Mouse (Mus musculus): Measurements from ENCODE around the gene Csrnp3. TPM values are rescaled to one million over a fixed set of nuclear protein-coding genes. Genes with fewer than 3 reads are reported as not detected.

The Csrnp3 gene
- polyA plus RNA-seq, 1 experiment from 2014 or later, result 3.1 TPM

DNA sequence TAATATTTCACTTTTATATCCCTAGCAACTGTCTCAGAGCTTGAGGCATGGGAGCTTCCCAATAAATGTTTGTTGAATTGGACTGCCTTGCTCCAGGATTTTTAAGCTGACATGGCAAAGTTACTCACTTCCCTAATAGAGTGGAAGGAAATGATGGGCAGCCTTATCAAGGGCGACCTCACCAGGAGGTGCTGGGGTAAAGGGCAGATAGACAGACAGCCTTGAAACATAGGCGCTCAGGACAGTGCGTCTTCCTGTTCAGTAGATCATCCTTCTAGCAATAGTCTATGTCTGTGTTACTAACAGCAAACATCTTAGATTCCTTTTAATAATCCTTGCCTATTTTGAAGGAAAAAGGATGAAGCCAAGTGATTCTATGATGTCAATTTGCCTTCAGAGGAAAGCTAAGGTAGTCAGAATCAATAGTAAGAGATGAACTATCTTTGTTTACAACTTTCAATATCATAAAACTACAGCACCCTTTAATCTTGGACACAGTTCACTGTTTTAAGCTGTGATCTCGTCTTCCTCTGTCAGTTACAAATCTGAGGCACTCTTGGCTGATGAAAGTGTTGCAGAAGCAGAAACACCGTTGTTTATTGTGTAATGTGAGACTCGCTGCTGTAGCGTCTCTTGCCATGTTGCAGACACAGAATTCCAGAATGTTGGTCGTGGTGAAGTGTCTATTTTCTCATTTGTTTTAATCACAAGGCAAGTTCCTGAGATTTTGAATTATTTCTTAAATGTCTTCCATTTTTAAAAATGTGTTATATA is 81.6 kb downstream of the Csrnp3 start:
- no peak for ATAC-seq (ENCODE audit: low read depth)
- Histone ChIP-seq H3K4me1 (ENCODE audit: control insufficient read depth, insufficient read depth, low read length) (no peaks in the 10 kb centered on the region), H3K4me2 (ENCODE audit: low read depth, low read length) (no peak overlapping the region), H3K27me3 (replicated peaks; ENCODE audit: control insufficient read depth, insufficient read depth, low read length) (no peaks in the 10 kb centered on the region), H3K9ac (ENCODE audit: low read depth, low read length) (no peak overlapping the region), H3K4me3 (ENCODE audit: low read depth, low read length) (no peak overlapping the region), H3K27ac (replicated peaks; ENCODE audit: low read depth, low read length) (no peak overlapping the region), H3K36me3 (ENCODE audit: control insufficient read depth, insufficient read depth, low read length) (no peaks in the 10 kb centered on the region), H3K9me3 (ENCODE audit: control insufficient read depth, low read length) (no peaks in the 10 kb centered on the region)
- no peak for DNase-seq (ENCODE audit: low spot score)
- 58% methylated on average over 8 of the region's 8 CpGs for WGBS

DNA sequence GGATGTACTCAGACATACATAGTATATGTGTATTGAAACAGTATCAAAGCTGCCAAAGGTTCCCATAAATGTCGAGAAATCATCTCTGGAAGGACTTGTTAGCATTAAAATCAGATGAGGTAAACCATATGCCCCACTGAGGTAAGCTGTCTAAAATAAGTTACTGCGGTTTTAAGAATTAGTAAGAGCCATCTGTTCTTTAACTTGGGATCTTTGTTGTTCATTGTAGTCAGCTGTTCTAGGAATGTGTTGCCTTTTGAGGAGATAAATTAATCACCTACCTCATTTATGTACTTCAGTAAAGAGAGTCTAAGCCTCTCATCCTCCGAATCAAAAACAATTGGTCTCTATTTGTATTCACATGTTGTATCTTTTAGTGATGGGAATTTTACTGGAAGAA is 83.7 kb downstream of the Csrnp3 start:
- H3K9ac ChIP-seq (ENCODE audit: low read depth, low read length), result no peak overlapping the region
- no peaks in the 10 kb centered on the region for H3K36me3 ChIP-seq (ENCODE audit: control insufficient read depth, insufficient read depth, low read length)
- H3K9me3 ChIP-seq (ENCODE audit: control insufficient read depth, low read length), result no peaks in the 10 kb centered on the region
- WGBS, result 48% methylated on average over 3 of the region's 3 CpGs
- DNase-seq (ENCODE audit: low spot score), result no peak
- H3K27me3 ChIP-seq (replicated peaks; ENCODE audit: control insufficient read depth, insufficient read depth, low read length), result no peaks in the 10 kb centered on the region
- H3K4me3 ChIP-seq (ENCODE audit: low read depth, low read length), result no peak overlapping the region
- H3K27ac ChIP-seq (replicated peaks; ENCODE audit: low read depth, low read length), result no peak overlapping the region
- ATAC-seq (ENCODE audit: low read depth), result no peak
- H3K4me1 ChIP-seq (ENCODE audit: control insufficient read depth, insufficient read depth, low read length), result no peaks in the 10 kb centered on the region
- no peak overlapping the region for H3K4me2 ChIP-seq (ENCODE audit: low read depth, low read length)

DNA sequence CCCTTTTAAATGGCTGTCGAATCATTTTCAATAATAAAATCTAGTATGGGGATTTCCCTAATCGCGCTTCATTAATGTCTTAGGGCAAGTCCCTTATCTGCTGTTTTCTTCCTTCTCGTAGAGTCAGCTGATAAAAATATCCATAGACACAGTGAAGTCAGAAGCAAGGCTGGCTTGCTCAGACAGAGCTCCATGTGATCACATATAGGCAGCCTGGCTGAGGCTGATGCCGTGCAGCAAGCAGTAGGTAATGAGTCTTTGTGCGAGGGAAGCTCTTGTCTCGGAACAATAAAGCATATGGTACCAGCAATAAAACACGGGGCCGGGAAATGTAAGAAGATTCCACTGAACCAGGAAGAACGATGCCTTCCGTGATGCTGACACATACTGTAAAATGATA is 84.4 kb downstream of the Csrnp3 start:
- Histone ChIP-seq H3K9ac (ENCODE audit: low read depth, low read length) (no peak overlapping the region), H3K4me3 (ENCODE audit: low read depth, low read length) (no peak overlapping the region), H3K27me3 (replicated peaks; ENCODE audit: control insufficient read depth, insufficient read depth, low read length) (no peaks in the 10 kb centered on the region), H3K27ac (replicated peaks; ENCODE audit: low read depth, low read length) (no peak overlapping the region), H3K4me2 (ENCODE audit: low read depth, low read length) (no peak overlapping the region), H3K9me3 (ENCODE audit: control insufficient read depth, low read length) (no peaks in the 10 kb centered on the region), H3K36me3 (ENCODE audit: control insufficient read depth, insufficient read depth, low read length) (no peaks in the 10 kb centered on the region), H3K4me1 (ENCODE audit: control insufficient read depth, insufficient read depth, low read length) (no peaks in the 10 kb centered on the region)
- ATAC-seq (ENCODE audit: low read depth), result peak; percentile 83; the same call in 1 of the 2 replicates
- peak; percentile 30 for DNase-seq (ENCODE audit: low spot score)
- WGBS, result 60% methylated on average over 11 of the region's 11 CpGs

DNA sequence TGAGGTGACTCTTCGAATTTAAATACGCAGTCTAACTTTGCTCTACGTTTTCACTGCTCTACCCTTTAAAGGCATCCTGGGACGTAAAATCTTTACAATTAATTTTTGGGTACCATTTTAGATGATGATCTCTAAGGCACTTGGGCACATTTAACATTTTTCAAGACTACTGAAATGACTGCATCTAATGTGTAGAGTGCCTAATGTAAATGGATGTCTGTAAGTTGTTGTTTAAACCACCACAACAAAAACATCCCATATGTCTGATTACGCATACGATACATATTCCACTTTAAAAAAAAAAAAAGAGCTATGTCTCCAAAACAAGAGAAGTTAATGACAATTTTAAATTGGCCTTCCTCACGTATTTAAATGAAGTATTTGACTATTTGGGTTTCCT is 85.7 kb downstream of the Csrnp3 start:
- Histone ChIP-seq H3K27me3 (replicated peaks; ENCODE audit: control insufficient read depth, insufficient read depth, low read length) (no peaks in the 10 kb centered on the region), H3K9me3 (ENCODE audit: control insufficient read depth, low read length) (no peaks in the 10 kb centered on the region), H3K4me2 (ENCODE audit: low read depth, low read length) (peak overlapping the region; percentile 67), H3K27ac (replicated peaks; ENCODE audit: low read depth, low read length) (no peak overlapping the region), H3K4me3 (ENCODE audit: low read depth, low read length) (peak overlapping the region; percentile 46), H3K9ac (ENCODE audit: low read depth, low read length) (peak overlapping the region; percentile 58), H3K4me1 (ENCODE audit: control insufficient read depth, insufficient read depth, low read length) (no peaks in the 10 kb centered on the region), H3K36me3 (ENCODE audit: control insufficient read depth, insufficient read depth, low read length) (no peaks in the 10 kb centered on the region)
- 61% methylated on average over 7 of the region's 7 CpGs for WGBS
- no peak for DNase-seq (ENCODE audit: low spot score)
- no peak for ATAC-seq (ENCODE audit: low read depth)

DNA sequence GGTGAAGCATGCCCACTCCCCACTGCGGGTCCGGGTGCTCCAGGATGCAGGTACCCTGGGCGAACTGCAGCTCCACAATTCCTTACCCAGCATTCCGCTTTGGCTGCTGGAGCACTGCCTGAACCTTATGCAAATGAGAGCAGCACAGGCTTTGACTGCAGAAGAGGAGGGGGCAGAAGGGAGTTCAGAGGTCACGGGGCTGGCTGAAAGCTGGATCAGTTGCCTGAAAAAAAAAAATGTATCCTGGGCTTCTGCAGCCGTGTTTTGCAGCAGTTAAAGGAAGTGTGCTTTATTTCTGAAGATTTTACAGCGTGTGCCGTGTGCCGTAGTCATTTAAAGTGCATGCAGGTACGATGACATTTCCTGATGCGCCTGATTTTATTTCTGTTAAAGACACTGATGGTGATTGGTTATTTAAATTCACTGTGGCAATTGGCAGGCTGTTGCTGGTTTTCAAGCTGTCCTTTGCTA is 86.3 kb downstream of the Csrnp3 start:
- DNase-seq (ENCODE audit: low spot score) (peak; percentile 84), ATAC-seq (ENCODE audit: low read depth) (peak; percentile 88)
- H3K27ac ChIP-seq (replicated peaks; ENCODE audit: low read depth, low read length), result no peak overlapping the region
- under 1% methylated on average over 11 of the region's 11 CpGs for WGBS
- no peaks in the 10 kb centered on the region for H3K9me3 ChIP-seq (ENCODE audit: control insufficient read depth, low read length)
- no peaks in the 10 kb centered on the region for H3K4me1 ChIP-seq (ENCODE audit: control insufficient read depth, insufficient read depth, low read length)
- H3K4me3 ChIP-seq (ENCODE audit: low read depth, low read length), result peak overlapping the region; percentile 46
- H3K4me2 ChIP-seq (ENCODE audit: low read depth, low read length), result peak overlapping the region; percentile 67
- peak overlapping the region; percentile 58 for H3K9ac ChIP-seq (ENCODE audit: low read depth, low read length)
- H3K27me3 ChIP-seq (replicated peaks; ENCODE audit: control insufficient read depth, insufficient read depth, low read length), result no peaks in the 10 kb centered on the region
- H3K36me3 ChIP-seq (ENCODE audit: control insufficient read depth, insufficient read depth, low read length), result no peaks in the 10 kb centered on the region

DNA sequence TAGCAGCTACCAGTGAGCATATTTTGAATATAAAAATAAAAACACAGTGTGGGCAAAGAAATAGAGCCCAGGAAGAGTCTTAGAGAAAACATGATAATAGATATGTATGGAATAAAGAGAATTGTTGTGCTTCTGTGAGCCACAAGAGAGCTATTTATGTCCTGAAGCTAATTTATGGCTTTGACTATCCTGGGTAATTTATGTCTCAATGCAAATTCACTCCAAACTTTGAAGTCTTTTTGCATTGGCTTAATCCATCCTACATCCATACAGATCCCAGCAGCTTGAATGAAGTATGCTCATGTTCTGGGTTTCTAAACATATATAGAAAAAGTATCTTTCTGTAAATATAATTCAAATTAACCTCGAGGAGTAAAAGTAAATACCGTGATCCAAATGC is 88.5 kb downstream of the Csrnp3 start:
- Histone ChIP-seq H3K27ac (replicated peaks; ENCODE audit: low read depth, low read length) (no peak overlapping the region), H3K4me3 (ENCODE audit: low read depth, low read length) (no peak overlapping the region), H3K4me2 (ENCODE audit: low read depth, low read length) (no peak overlapping the region), H3K36me3 (ENCODE audit: control insufficient read depth, insufficient read depth, low read length) (no peaks in the 10 kb centered on the region), H3K4me1 (ENCODE audit: control insufficient read depth, insufficient read depth, low read length) (no peaks in the 10 kb centered on the region), H3K9me3 (ENCODE audit: control insufficient read depth, low read length) (no peaks in the 10 kb centered on the region), H3K27me3 (replicated peaks; ENCODE audit: control insufficient read depth, insufficient read depth, low read length) (no peaks in the 10 kb centered on the region), H3K9ac (ENCODE audit: low read depth, low read length) (no peak overlapping the region)
- no peak for DNase-seq (ENCODE audit: low spot score)
- no peak for ATAC-seq (ENCODE audit: low read depth)
- WGBS, result 57% methylated on average over 2 of the region's 2 CpGs

DNA sequence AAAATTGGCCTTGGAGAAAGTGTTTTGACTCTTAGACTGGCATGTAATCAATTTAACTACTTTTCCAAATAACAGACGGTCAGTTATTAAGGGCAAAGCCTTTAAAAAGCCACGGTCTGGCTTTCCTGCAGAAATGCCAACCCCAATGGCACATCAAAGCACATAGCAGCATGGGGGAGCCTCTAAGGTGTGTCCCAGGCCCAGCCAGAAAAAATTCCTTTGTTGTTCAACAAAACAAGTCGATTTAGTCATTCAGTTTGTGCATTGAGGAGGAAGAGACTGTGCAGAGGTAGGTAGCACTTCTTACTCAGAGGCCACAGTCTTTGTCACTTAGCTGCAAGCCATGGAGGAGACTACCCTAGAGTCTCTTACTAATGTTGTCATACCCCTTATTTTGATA is 93.3 kb downstream of the Csrnp3 start:
- Histone ChIP-seq H3K4me2 (ENCODE audit: low read depth, low read length) (no peak overlapping the region), H3K4me1 (ENCODE audit: control insufficient read depth, insufficient read depth, low read length) (no peaks in the 10 kb centered on the region; the same call in 1 of the 2 replicates), H3K27ac (replicated peaks; ENCODE audit: low read depth, low read length) (no peak overlapping the region), H3K9ac (ENCODE audit: low read depth, low read length) (no peak overlapping the region), H3K27me3 (replicated peaks; ENCODE audit: control insufficient read depth, insufficient read depth, low read length) (no peaks in the 10 kb centered on the region), H3K36me3 (ENCODE audit: control insufficient read depth, insufficient read depth, low read length) (no peaks in the 10 kb centered on the region), H3K9me3 (ENCODE audit: control insufficient read depth, low read length) (no peaks in the 10 kb centered on the region), H3K4me3 (ENCODE audit: low read depth, low read length) (no peak overlapping the region)
- DNase-seq (ENCODE audit: low spot score) (no peak), ATAC-seq (ENCODE audit: low read depth) (no peak)
- WGBS, result 39% methylated on average over 3 of the region's 3 CpGs

DNA sequence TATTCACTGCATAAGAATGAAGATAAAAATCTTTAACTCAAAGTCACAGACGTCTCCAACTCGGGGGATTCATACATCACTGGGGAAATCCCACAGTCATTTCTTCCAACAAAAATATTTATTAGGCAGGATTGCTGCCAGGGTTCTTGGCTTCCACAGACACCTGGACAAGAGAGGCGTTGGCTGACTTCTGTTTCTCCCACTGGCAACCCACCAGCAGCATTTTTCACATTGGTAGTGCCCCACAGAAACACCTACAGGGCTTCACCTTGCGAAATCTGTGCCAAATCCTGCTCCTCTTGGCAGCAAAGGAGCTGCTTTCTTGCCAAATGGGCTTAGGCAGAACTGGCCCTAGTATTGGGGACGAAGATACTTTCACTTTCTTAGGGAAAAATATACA is 94.8 kb downstream of the Csrnp3 start:
- Histone ChIP-seq H3K4me2 (ENCODE audit: low read depth, low read length) (peak overlapping the region; percentile 2; the same call in 1 of the 2 replicates), H3K36me3 (ENCODE audit: control insufficient read depth, insufficient read depth, low read length) (no peaks in the 10 kb centered on the region), H3K4me1 (ENCODE audit: control insufficient read depth, insufficient read depth, low read length) (no peaks in the 10 kb centered on the region; the same call in 1 of the 2 replicates), H3K9ac (ENCODE audit: low read depth, low read length) (no peak overlapping the region), H3K27me3 (replicated peaks; ENCODE audit: control insufficient read depth, insufficient read depth, low read length) (no peaks in the 10 kb centered on the region), H3K4me3 (ENCODE audit: low read depth, low read length) (no peak overlapping the region), H3K9me3 (ENCODE audit: control insufficient read depth, low read length) (no peaks in the 10 kb centered on the region), H3K27ac (replicated peaks; ENCODE audit: low read depth, low read length) (no peak overlapping the region)
- ATAC-seq (ENCODE audit: low read depth) (no peak), DNase-seq (ENCODE audit: low spot score) (peak; percentile 33)
- WGBS, result 62% methylated on average over 5 of the region's 5 CpGs

DNA sequence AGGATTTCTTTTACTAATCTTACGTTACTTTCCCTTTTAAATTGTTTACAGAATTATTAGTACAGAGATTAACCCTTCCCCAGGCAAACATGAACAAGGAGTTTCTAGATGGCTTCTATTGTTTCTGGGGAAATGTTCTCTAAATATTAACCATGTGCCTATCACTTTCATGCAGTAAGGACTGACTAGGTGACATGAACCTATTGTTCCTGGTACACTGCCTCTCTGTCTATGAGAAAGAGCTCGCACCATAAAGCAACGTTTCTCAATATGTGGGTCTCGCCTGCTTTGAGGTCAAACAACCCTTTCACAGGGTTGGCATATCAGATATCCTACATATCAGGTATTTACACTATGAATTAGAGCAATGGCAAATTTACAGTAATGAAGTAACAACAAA is 96.8 kb downstream of the Csrnp3 start:
- Histone ChIP-seq H3K36me3 (ENCODE audit: control insufficient read depth, insufficient read depth, low read length) (no peaks in the 10 kb centered on the region), H3K4me1 (ENCODE audit: control insufficient read depth, insufficient read depth, low read length) (no peaks in the 10 kb centered on the region; the same call in 1 of the 2 replicates), H3K4me3 (ENCODE audit: low read depth, low read length) (no peak overlapping the region), H3K9ac (ENCODE audit: low read depth, low read length) (no peak overlapping the region), H3K4me2 (ENCODE audit: low read depth, low read length) (no peak overlapping the region), H3K27me3 (replicated peaks; ENCODE audit: control insufficient read depth, insufficient read depth, low read length) (no peaks in the 10 kb centered on the region), H3K9me3 (ENCODE audit: control insufficient read depth, low read length) (no peaks in the 10 kb centered on the region), H3K27ac (replicated peaks; ENCODE audit: low read depth, low read length) (no peak overlapping the region)
- ATAC-seq (ENCODE audit: low read depth), result no peak
- WGBS, result 82% methylated on average over 4 of the region's 4 CpGs
- DNase-seq (ENCODE audit: low spot score), result no peak

Measured in embryonic facial prominence, embryonic 14.5 days (tissue).